Mouse (Mus musculus): ENCODE data around the gene Cpeb3. TPM values are rescaled to one million over a fixed set of nuclear protein-coding genes. Genes with fewer than 3 reads are reported as not detected.
"Not testable (repeated sequence)": the region's sequence is repeated elsewhere in the genome, so short reads cannot be mapped to it uniquely, and the experiment has no call there.

Cpeb3 gene
- polyA plus RNA-seq, 1 experiment from 2014 or later: 7.7 TPM

DNA sequence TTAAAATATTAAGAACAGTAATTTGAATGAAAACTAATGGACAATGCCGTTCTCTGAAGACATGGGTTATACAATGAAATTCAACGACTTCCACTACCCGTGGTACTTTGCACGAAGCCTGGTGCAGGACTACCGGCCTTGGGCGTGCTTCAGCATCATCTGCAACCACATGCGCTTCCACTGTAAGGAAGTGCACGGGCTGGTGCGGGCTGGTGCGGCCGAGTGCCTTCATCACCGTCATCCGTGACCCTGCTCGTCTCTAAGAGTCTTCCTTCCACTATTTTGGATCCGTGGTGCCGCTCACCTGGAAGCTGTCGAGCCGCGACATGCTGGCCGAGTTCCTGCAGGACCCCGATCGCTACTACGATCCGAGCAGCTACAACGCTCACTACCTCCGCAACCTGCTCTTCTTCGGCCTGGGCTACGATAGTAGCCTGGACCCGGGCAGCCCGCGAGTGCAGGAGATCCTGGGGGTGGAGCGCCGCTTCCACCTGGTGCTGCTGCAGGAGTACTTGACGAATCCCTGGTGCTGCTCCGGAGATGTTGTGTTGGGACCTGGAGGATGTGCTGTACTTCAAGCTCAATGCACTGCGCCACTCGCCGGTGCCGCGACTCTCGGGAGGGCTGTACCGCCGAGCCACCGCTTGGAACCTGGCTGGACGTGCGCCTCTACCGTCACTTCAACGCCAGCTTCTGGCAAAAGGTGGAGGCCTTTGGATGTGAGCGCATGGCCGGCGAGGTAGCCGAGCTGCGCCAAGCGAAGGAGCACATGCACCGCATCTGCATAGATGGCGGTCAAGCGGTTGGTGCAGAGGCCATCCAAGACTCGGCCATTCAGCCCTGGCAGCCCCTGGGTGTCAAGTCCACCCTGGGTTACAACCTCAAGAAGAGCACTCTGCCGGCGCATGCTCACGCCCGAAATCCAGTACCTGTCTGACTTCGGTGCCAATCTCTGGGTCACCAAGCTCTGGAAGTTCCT, 25.4 kb upstream of the Cpeb3 start:
- Histone ChIP-seq H3K9me3 (no peaks in the 10 kb centered on the region), H3K27me3 (replicated peaks) (peaks cover 21% of the 10 kb centered on the region), H3K4me2 (replicated peaks) (peak overlapping the region; percentile 82), H3K27ac (no peak overlapping the region), H3K36me3 (no peaks in the 10 kb centered on the region), H3K4me1 (peaks cover 16% of the 10 kb centered on the region; the same call in 1 of the 2 replicates), H3K9ac (0 out of 2 replicates have a peak overlapping the region, but pooled peaks have one; percentile 13), H3K4me3 (peak overlapping the region; percentile 44)
- peak; percentile 71 for ATAC-seq (ENCODE audit: low FRiP score, low read depth)
- 4% methylated on average over 63 of the region's 63 CpGs for WGBS

DNA sequence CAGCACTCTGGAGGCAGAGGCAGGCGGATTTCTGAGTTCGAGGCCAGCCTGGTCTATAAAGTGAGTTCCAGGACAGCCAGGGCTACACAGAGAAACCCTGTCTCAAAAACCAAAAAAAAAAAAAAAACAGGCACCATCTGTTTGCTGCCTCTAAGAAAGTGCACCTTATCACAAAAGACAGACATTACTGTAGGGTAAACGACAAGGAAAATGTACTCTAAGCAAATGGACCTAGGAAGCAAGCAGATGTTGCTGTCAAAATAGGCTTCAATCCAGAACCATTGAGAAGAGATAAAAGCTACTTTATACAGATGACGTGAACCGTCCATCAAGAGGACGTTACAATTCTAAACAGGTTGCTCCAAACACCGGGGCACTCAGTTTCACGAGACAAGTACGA, 24.2 kb upstream of the Cpeb3 start:
- H3K9me3 ChIP-seq; H3K4me1 ChIP-seq; H3K9ac ChIP-seq; ATAC-seq (ENCODE audit: low FRiP score, low read depth); H3K4me3 ChIP-seq; H3K4me2 ChIP-seq (replicated peaks); H3K36me3 ChIP-seq; H3K27ac ChIP-seq: not testable (repeated sequence)
- 65% methylated on average over 9 of the region's 9 CpGs for WGBS
- peaks cover 21% of the 10 kb centered on the region for H3K27me3 ChIP-seq (replicated peaks)

DNA sequence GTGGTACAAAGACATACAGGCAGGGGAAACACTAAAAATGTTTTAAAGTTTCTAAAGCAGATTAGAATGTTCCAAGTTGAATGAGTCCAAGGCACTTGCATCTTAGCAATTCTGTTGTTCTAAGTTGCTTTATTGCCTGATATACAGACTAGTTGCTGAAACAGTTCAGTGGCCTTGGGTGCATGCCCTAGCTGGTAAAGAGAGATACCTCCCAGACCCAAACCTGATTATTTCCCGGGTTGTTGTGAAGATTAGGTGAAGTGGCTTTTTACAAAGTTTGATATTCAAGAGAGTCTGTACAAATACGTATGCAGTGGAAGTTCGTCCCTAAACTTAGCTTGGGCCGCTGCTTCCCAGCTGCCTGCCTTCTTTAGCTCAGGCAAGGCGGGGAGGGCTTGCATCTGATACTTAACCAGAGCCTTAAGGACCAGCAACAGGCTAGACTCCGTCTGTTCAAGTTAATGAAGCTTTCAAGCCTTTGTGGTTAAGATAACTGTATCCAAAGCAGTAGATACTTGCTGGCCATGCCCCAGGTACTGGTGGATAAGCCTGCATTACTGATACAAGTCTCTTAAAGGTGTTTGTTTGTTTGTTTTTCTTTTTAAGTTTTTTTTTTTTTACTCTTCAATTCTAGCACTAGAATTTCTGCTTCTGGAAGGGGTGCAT, 16.9 kb upstream of the Cpeb3 start:
- WGBS: 89% methylated on average over 6 of the region's 6 CpGs
- Histone ChIP-seq H3K4me1 (no peaks in the 10 kb centered on the region), H3K27ac (no peak overlapping the region), H3K36me3 (peaks cover 19% of the 10 kb centered on the region), H3K9ac (no peak overlapping the region), H3K4me2 (replicated peaks) (no peak overlapping the region), H3K27me3 (replicated peaks) (no peaks in the 10 kb centered on the region), H3K4me3 (no peak overlapping the region), H3K9me3 (no peaks in the 10 kb centered on the region)
- no peak for ATAC-seq (ENCODE audit: low FRiP score, low read depth)

DNA sequence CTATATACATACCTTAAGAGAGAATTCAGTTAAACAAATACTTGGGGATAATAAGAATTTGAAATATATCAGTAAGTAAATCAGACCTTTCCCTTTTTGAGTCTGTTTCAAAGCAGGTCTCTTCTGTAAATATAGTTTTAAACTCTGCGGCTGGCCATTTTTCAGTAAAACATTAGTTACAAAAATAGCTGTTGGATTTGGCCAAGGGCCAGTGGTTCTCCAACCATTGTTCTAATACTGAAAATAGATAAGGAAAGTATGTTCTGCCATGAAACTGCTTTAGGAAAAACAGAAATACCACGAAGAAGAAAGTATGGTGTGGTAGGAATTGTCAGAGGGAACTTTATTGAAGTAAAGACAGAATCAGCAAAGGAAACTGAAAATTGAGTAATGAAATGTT, 6.3 kb upstream of the Cpeb3 start:
- WGBS: 94% methylated on average over 2 of the region's 2 CpGs
- H3K27ac ChIP-seq: no peak overlapping the region
- no peaks in the 10 kb centered on the region for H3K27me3 ChIP-seq (replicated peaks)
- no peak overlapping the region for H3K4me2 ChIP-seq (replicated peaks)
- no peak overlapping the region for H3K4me3 ChIP-seq
- H3K9me3 ChIP-seq: no peaks in the 10 kb centered on the region
- H3K9ac ChIP-seq: no peak overlapping the region
- peaks cover 58% of the 10 kb centered on the region for H3K36me3 ChIP-seq
- no peak for ATAC-seq (ENCODE audit: low FRiP score, low read depth)
- H3K4me1 ChIP-seq: peaks cover 2% of the 10 kb centered on the region

DNA sequence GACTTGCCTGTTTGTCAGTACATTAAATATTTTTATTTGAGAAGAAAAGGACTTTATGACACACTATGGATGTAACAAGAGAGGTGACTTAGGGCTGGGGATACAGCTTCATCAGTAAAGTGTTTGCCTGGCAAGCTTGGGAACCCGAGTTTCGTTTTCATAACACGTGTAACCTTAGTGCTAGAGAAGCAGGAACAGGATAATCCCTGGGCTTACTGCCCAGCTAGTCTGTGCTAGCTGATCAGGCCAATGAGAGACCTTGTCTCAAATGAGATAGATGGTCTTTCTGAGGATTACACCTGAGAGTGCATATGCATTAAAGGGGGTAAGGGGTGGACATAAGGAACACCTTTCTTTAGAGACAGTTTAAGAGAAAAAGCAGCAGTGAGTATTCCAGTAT, 3.0 kb upstream of the Cpeb3 start:
- ATAC-seq (ENCODE audit: low FRiP score, low read depth): no peak
- Histone ChIP-seq H3K36me3 (peaks cover 30% of the 10 kb centered on the region), H3K9me3 (no peaks in the 10 kb centered on the region), H3K27ac (no peak overlapping the region), H3K9ac (no peak overlapping the region), H3K4me2 (replicated peaks) (no peak overlapping the region), H3K4me3 (no peak overlapping the region), H3K4me1 (peaks cover 20% of the 10 kb centered on the region), H3K27me3 (replicated peaks) (no peaks in the 10 kb centered on the region)
- 98% methylated on average over 3 of the region's 3 CpGs for WGBS

DNA sequence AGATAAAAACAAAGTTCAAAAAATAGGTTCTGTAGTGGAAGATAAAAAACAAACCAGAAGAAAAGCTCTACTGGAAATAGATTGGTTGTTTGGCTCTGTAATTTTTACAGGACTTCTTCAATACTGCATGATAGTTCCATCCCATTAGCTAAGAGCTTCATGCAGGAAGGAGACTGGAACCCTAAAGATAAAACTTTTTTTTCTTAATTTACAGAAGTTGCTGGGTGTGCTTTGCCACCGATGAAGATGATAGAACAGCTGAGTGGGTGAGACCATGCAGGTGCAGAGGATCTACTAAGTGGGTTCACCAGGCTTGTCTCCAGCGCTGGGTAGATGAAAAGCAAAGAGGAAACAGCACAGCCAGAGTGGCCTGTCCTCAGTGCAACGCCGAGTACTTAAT, 2.1 kb upstream of the Cpeb3 start:
- no peaks in the 10 kb centered on the region for H3K27me3 ChIP-seq (replicated peaks)
- H3K27ac ChIP-seq: no peak overlapping the region
- no peaks in the 10 kb centered on the region for H3K9me3 ChIP-seq
- no peak for ATAC-seq (ENCODE audit: low FRiP score, low read depth)
- H3K9ac ChIP-seq: no peak overlapping the region
- no peak overlapping the region for H3K4me2 ChIP-seq (replicated peaks)
- WGBS: 96% methylated on average over 4 of the region's 4 CpGs
- no peak overlapping the region for H3K4me3 ChIP-seq
- peaks cover 20% of the 10 kb centered on the region for H3K4me1 ChIP-seq
- H3K36me3 ChIP-seq: peaks cover 27% of the 10 kb centered on the region

DNA sequence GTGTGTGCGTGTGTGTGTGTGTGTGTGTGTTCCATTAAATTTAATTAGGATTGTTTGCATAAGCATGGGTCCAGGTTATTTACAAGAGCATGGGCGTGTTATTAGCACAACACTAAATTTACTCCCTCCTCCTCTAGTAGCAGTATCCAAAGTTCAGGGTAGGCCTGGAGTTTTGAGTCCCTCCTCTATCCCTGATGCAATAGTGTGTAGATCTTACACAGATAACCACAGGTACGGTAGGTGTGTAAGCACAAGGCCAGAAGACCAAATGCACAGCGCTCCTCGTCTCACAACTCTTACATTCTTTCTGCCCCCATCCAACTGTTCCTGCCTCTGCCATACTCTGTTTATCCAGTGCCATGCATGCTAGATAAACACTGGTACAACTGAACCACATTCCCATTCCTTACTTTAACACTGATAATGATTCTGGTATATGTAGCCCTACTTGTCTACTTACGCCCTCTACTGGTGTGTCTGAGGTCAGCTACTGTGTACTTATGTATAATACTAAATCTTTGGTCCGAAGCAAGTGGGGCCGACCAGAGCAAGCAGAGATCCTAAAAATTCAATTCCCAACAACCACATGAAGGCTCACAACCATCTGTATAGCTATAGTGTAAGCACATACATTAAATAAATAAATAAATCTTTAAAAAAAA, 1.2 kb upstream of the Cpeb3 start:
- H3K4me2 ChIP-seq (replicated peaks): peak overlapping the region; percentile 94
- no peak overlapping the region for H3K9ac ChIP-seq
- peaks cover 24% of the 10 kb centered on the region for H3K36me3 ChIP-seq
- no peaks in the 10 kb centered on the region for H3K27me3 ChIP-seq (replicated peaks)
- no peak overlapping the region for H3K27ac ChIP-seq
- H3K4me1 ChIP-seq: peaks cover 20% of the 10 kb centered on the region
- WGBS: 91% methylated on average over 8 of the region's 8 CpGs
- no peak overlapping the region for H3K4me3 ChIP-seq
- no peak for ATAC-seq (ENCODE audit: low FRiP score, low read depth)
- H3K9me3 ChIP-seq: no peaks in the 10 kb centered on the region

DNA sequence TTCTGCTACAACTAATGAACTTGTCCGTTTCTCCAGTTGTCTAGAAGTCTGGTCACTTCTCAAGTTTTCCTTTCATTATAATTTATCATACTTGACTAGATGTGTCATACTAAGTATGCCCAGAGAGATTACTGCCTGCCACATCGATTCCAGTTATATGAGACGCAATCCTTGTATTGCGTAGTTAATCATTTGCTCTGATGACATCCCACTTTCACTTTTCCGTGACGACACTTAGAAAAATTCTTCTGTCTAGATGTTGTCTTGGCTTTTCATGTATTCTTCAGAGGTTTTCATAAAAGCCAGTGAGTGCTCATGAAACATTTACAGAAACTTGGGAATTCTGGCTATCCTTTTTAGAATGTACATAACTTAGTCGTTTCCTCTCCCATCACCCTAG, 585 bp upstream of the Cpeb3 start:
- peaks cover 20% of the 10 kb centered on the region for H3K4me1 ChIP-seq
- H3K4me2 ChIP-seq (replicated peaks): peak overlapping the region; percentile 94
- peaks cover 24% of the 10 kb centered on the region for H3K36me3 ChIP-seq
- H3K9ac ChIP-seq: 0 out of 2 replicates have a peak overlapping the region, but pooled peaks have one; percentile 97
- H3K27ac ChIP-seq: no peak overlapping the region
- no peak for ATAC-seq (ENCODE audit: low FRiP score, low read depth)
- H3K27me3 ChIP-seq (replicated peaks): no peaks in the 10 kb centered on the region
- H3K4me3 ChIP-seq: peak overlapping the region; percentile 87
- no peaks in the 10 kb centered on the region for H3K9me3 ChIP-seq
- 80% methylated on average over 7 of the region's 7 CpGs for WGBS

DNA sequence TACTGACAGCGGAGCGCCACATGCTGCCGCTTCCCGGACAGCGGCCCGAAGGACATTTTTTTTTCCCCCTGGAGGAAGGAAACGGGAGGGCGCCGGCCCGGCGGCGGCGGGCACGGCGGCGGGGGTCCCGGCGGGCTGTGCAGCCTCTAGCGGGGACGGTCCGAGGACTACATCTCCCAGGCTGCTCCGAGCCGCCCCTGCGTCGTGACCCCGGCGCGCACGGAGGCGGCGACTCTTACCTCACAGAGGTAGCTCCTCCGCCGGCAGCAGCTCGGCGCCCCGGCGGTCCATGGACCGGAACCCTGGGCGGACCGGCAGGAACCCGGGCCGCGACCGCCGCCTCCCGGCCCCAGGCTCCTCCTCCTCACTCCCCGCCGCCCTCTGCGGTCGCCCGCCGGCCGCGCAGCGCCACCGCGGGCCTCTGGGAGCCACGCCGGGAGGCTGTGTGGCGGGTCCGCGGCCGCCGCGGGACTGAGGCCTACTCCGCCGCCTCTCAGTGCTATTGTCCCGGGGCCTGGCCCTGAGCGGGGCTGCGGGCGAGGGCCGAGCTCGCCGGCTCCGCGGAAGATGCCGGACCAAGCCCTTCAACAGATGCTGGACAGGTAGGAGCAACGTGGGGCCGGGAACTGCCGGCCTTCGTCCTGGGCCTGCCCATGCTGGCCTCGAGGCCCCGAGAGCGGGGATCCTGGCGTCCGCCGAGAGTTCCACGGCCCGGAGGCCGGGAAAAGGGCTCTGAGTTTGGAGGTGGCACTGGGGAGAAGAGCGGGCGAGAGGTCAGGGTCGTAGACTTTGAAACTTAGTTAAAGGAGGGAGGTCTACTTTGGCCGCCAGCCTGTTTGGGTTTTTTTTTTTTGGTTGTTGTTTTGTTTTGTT, 862 bp downstream of the Cpeb3 start, which contains the start of gene March5:
TSS of gene March5 (plus strand) at position 241 of the 873 bp plus-strand sequence.
- peak; percentile 99 for ATAC-seq (ENCODE audit: low FRiP score, low read depth)
- Histone ChIP-seq H3K36me3 (peaks cover 21% of the 10 kb centered on the region), H3K27ac (peak within 1 kb of the TSS; percentile 42), H3K4me2 (replicated peaks) (peak within 1 kb of the TSS; percentile 94), H3K9ac (peak within 1 kb of the TSS; percentile 97), H3K4me1 (peaks cover 20% of the 10 kb centered on the region), H3K9me3 (no peaks in the 10 kb centered on the region), H3K4me3 (peak within 1 kb of the TSS; percentile 87), H3K27me3 (replicated peaks) (no peaks in the 10 kb centered on the region)
- WGBS: under 1% methylated on average over 94 of the region's 94 CpGs

DNA sequence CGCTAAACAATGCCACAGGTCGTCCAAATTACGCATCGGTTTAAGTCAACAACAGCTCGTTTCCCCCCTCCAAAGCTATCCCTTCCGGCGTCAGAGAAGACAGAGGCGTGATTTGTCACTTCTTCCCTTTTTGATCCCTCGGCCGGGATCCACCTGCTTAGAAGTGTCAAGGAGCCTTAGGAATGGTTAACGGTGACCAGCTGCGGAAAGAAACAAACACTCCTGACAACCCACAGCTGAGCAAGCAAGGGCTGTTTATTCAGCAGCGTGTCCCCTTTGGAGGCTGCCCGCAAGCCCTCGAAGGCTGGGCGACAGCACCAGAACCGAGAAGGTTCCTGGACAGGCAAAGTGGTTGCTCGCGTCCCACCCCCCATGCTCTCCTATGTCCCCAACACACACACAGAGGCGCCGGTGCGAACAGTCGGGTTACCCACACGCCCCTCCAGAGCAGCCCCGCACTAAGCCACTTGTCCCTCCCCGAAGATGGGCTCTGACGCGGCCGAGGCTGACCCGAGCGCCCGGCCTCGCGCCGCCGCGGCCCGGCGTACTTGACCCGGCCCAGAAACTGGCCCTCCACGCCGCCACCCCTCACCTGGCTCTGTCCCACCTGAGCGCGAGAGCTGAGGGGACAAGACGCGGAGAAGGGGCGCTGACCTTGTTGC, 1.6 kb downstream of the Cpeb3 start:
- Histone ChIP-seq H3K27me3 (replicated peaks) (no peaks in the 10 kb centered on the region), H3K27ac (no peak overlapping the region), H3K4me1 (peaks cover 20% of the 10 kb centered on the region), H3K36me3 (peaks cover 14% of the 10 kb centered on the region), H3K4me3 (peak overlapping the region; percentile 87), H3K9me3 (no peaks in the 10 kb centered on the region), H3K9ac (peak overlapping the region; percentile 97), H3K4me2 (replicated peaks) (peak overlapping the region; percentile 94)
- under 1% methylated on average over 47 of the region's 47 CpGs for WGBS
- ATAC-seq (ENCODE audit: low FRiP score, low read depth): peak; percentile 83

DNA sequence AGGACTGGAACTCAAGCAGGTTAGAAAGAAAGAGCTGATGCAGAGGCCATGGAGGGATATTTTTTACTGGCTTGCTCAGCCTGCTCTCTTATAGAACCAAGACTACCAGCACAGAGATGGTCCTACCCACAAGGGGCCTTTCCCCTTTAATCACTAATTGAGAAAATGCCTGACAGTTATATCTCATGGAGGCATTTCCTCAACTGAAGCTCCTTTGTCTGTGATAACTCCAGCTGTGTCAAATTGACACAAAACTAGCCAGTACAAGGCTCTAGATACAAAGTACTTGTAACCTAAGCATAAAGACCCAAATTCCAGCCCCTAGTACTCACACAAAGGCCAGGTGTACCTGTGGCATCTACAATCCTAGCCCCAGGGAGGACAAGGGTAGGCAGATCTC, 3.2 kb downstream of the Cpeb3 start:
- not testable (repeated sequence) for H3K9ac ChIP-seq; H3K27me3 ChIP-seq (replicated peaks); ATAC-seq (ENCODE audit: low FRiP score, low read depth); H3K9me3 ChIP-seq; H3K4me3 ChIP-seq; H3K36me3 ChIP-seq; H3K4me2 ChIP-seq (replicated peaks); H3K27ac ChIP-seq
- H3K4me1 ChIP-seq: peaks cover 20% of the 10 kb centered on the region

Data from neural tube, embryonic 12.5 days (tissue).